In genomic region chr1:64533471-64534443, GRCm38 (mm10) we compare ENCODE assay signal across 8 mouse cellular contexts. TPM values are rescaled to one million over a fixed set of nuclear protein-coding genes. Genes with fewer than 3 reads are reported as not detected.
A peak's percentile ranks its signal among the peaks of the same experiment; 100 is the strongest.
DNase-seq lines count a peak whose midpoint lies in the region; ATAC-seq and TF ChIP-seq lines count a peak whose summit lies in the region.

No protein-coding gene starts in this region.

- under 1% methylated on average over 35 of the region's 35 CpGs for WGBS in intestine, embryonic 15.5 days
- WGBS in liver, adult 2 months, result 1% methylated on average over 29 of the region's 35 CpGs
- 1% methylated on average over 32 of the region's 35 CpGs for WGBS in stomach, embryonic 14.5 days

- peak overlapping the region; percentile 98 for H3K9ac ChIP-seq in intestine, embryonic 15.5 days
- peak overlapping the region; percentile 68 for H3K9ac ChIP-seq in liver, adult 2 months (ENCODE audit: low read depth, low read length)
- peak overlapping the region; percentile 100 for H3K9ac ChIP-seq in stomach, embryonic 14.5 days (replicated peaks; ENCODE audit: low read depth, low read length)

- H3K4me2 ChIP-seq in intestine, embryonic 15.5 days (replicated peaks), result peak overlapping the region; percentile 65
- H3K4me2 ChIP-seq in stomach, embryonic 14.5 days (replicated peaks; ENCODE audit: low read depth, low read length), result peak overlapping the region; percentile 78

- no peaks in the 10 kb centered on the region for H3K9me3 ChIP-seq in intestine, embryonic 15.5 days
- no peaks in the 10 kb centered on the region for H3K9me3 ChIP-seq in stomach, embryonic 14.5 days (ENCODE audit: control insufficient read depth, low read depth, low read length)

- no peak for TF ChIP-seq CTCF in liver, adult 2 months (IDR thresholded peaks at IDR 0.05; ENCODE audit: low read depth, low read length)

- peak overlapping the region; percentile 100 for H3K27ac ChIP-seq in intestine, embryonic 15.5 days
- peak overlapping the region; percentile 51 for H3K27ac ChIP-seq in liver, adult 2 months (replicated peaks; ENCODE audit: insufficient read depth, low read depth, low read length)
- H3K27ac ChIP-seq in stomach, embryonic 14.5 days (ENCODE audit: low read length), result peak overlapping the region; percentile 99

- peak; percentile 31 to 38 for DNase-seq in left cerebral cortex, postnatal 25 days (ENCODE audit: low spot score in 2 of 2)
- DNase-seq in left cerebral cortex, adult 11 months (ENCODE audit: low spot score), result no peak
- DNase-seq in cerebellum, postnatal 10 days, result peak; percentile 72 to 75
- DNase-seq in gastrocnemius, postnatal 14 days, result peak; percentile 62
- no peak for DNase-seq in liver, adult 2 months (ENCODE audit: extremely low read depth, low read depth, low spot score)
- DNase-seq in naive thymus-derived CD4-positive, alpha-beta T cell, adult 2 months (ENCODE audit: low read depth), result peak; percentile 61

- peak; percentile 13 for ATAC-seq in intestine, embryonic 15.5 days
- ATAC-seq in stomach, embryonic 14.5 days (ENCODE audit: insufficient number of reproducible peaks, insufficient read depth, low FRiP score, low read depth), result no peak

- H3K79me2 ChIP-seq in liver, adult 2 months (ENCODE audit: control insufficient read depth, insufficient read depth, low read length), result no peaks in the 10 kb centered on the region; the same call in 1 of the 2 replicates

- TF ChIP-seq POLR2A in liver, adult 2 months (IDR thresholded peaks at IDR 0.05; ENCODE audit: extremely low read depth, insufficient read depth, low read length), result no peak

- intact Hi-C loops in left cerebral cortex, postnatal 25 days (cut with DNase I), result loop anchor here (2.0 to 10.0 kb wide), 6 partner anchors 71 to 809 kb away; partner anchors contain the start of genes 4933402D24Rik, Ccnyl1, Klf7 and Mettl21a
- intact Hi-C loops in gastrocnemius, postnatal 14 days (cut with DNase I; ENCODE audit: low total_unique reads), result no loop called here

- no peaks in the 10 kb centered on the region for H3K27me3 ChIP-seq in intestine, embryonic 15.5 days (replicated peaks)
- no peaks in the 10 kb centered on the region for H3K27me3 ChIP-seq in liver, adult 2 months (ENCODE audit: control insufficient read depth, insufficient read depth, low read length)
- H3K27me3 ChIP-seq in stomach, embryonic 14.5 days (ENCODE audit: control insufficient read depth, insufficient read depth, low read length), result no peaks in the 10 kb centered on the region

- no peaks in the 10 kb centered on the region for H3K36me3 ChIP-seq in intestine, embryonic 15.5 days
- H3K36me3 ChIP-seq in liver, adult 2 months (ENCODE audit: control insufficient read depth, insufficient read depth, low read length), result no peaks in the 10 kb centered on the region
- H3K36me3 ChIP-seq in stomach, embryonic 14.5 days (ENCODE audit: control insufficient read depth, insufficient read depth, low read length), result no peaks in the 10 kb centered on the region

- H3K4me3 ChIP-seq in intestine, embryonic 15.5 days (replicated peaks), result peak overlapping the region; percentile 86
- peak overlapping the region; percentile 72 for H3K4me3 ChIP-seq in liver, adult 2 months (ENCODE audit: insufficient read depth, low read depth, low read length)
- peak overlapping the region; percentile 88 for H3K4me3 ChIP-seq in stomach, embryonic 14.5 days (ENCODE audit: low read depth, low read length)

- 0 out of 2 replicates have a peak, but pooled peaks cover 10% of the 10 kb centered on the region for H3K4me1 ChIP-seq in intestine, embryonic 15.5 days (replicated peaks)
- peaks cover 3% of the 10 kb centered on the region; the same call in 1 of the 2 replicates for H3K4me1 ChIP-seq in liver, adult 2 months (ENCODE audit: control insufficient read depth, insufficient read depth, low read length)
- peaks cover 3% of the 10 kb centered on the region for H3K4me1 ChIP-seq in stomach, embryonic 14.5 days (ENCODE audit: control insufficient read depth, insufficient read depth, low read length)

RNA-seq across cellular contexts. Expression of gene Creb1, which starts 1.3 kb away (rescaled TPM):
- total RNA-seq in left cerebral cortex, postnatal 25 days (2021), result 10 to 100 TPM; 54.4 to 58.0 TPM
- 10 to 100 TPM; 18.3 to 21.3 TPM for total RNA-seq in gastrocnemius, postnatal 14 days (2021)
- 24.5 and 26.1 TPM in 2 replicates for polyA plus RNA-seq in intestine, embryonic 15.5 days (2015; fragmentation: Nextera tagmentation; extraction: Ambion mirVana)
- total RNA-seq in liver, adult 2 months (2014; rRNA removed), result 14.3 TPM in 2 replicates
- 4.8 and 4.9 TPM in 2 replicates for polyA plus RNA-seq in liver, adult 2 months (2012; rRNA removed)
- polyA plus RNA-seq in stomach, embryonic 14.5 days (2014; fragmentation: Nextera tagmentation; extraction: Ambion mirVana), result 46.1 and 49.2 TPM in 2 replicates

Comparison
In these comparisons a context has a peak if more than half of its experiments do, and no peak if none do; other contexts are left out.
1. DNase-seq: peak in left cerebral cortex, postnatal 25 days (2 of 2), cerebellum, postnatal 10 days (2 of 2), gastrocnemius, postnatal 14 days (single experiment) and naive thymus-derived CD4-positive, alpha-beta T cell, adult 2 months (single experiment); none in left cerebral cortex, adult 11 months (single experiment) and liver, adult 2 months (single experiment).
2. Peak in every context shown above with its lines, with median percentiles within 50 percentile points of each other: H3K27ac ChIP-seq, H3K4me3 ChIP-seq and H3K9ac ChIP-seq.